Mouse (Mus musculus): Measurements from ENCODE around the gene Irf4. TPM values are rescaled to one million over a fixed set of nuclear protein-coding genes. Genes with fewer than 3 reads are reported as not detected.

Irf4 gene
- total and polyA plus RNA-seq, 2 experiments from 2014 or later: 0.02 to 0.38 TPM

DNA sequence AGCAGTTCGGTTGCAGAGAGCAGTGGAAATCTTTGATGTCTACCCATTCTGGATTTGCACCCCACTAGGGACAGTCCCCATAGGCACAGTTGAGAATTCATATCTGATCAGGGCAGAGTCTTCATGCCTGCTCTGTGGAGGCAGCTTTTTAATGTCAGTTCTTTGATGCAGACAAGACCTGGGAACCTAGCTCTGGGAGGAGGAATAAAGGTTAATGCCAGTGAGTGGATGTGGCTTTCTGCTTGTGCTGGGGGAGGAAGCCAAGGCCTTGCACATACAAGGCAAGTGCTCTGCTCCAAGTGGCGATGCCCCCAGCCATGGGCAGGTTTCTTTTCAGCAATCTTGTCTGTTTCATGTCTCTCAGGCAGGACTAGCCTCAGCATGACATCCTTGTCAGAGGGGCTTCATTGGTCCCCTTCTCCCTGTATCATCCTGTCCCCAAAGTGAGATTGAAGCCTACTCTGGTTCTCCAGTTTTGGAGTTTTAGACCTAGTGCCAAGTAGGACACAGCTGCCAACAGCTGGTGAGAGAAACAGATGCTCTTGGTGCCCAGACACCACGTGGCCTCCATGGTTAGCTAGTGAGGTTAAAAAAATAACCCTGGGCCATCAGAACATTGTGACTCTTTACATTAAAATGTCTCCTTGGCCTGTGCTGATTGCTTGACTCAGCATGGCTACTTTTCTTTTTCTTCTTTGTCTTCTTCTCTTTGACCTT is 11.5 kb downstream of the Irf4 start:
- Histone ChIP-seq H3K4me3 (ENCODE audit: low read depth, low read length) (no peak overlapping the region), H3K4me2 (ENCODE audit: low read depth) (no peak overlapping the region), H3K27me3 (ENCODE audit: insufficient read depth, low read length) (no peaks in the 10 kb centered on the region), H3K27ac (ENCODE audit: low read depth, low read length) (no peak overlapping the region), H3K36me3 (ENCODE audit: insufficient read depth) (no peaks in the 10 kb centered on the region), H3K9ac (no peak overlapping the region), H3K9me3 (ENCODE audit: low read length) (no peaks in the 10 kb centered on the region), H3K4me1 (ENCODE audit: insufficient read depth) (no peaks in the 10 kb centered on the region)
- WGBS: 84% methylated on average over 3 of the region's 3 CpGs
- TF ChIP-seq CTCF (IDR thresholded peaks at IDR 0.05; ENCODE audit: low read depth): no peak
- no peak for DNase-seq
- ATAC-seq: no peak

DNA sequence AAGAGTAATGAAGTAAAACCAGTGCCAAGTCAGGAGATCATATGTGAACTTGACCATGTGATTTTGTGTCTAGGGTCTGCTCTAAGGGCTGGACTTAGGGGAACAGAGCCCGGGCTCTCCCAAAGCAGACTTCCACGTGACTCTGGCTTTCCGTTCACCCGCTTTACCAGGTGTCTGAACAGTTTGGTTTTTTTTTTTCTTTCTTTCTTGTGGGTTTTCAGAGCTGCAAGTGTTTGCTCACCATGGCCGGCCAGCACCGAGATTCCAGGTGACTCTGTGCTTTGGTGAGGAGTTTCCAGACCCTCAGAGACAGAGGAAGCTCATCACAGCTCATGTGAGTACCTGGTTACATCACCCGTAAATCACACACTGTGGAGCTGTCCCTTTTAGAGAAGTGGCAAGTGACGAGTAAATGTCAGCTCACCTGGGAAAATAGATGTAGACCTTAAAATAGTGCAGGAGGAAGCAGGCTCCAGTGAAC is 12.2 kb downstream of the Irf4 start:
- H3K36me3 ChIP-seq (ENCODE audit: insufficient read depth): no peaks in the 10 kb centered on the region
- WGBS: 90% methylated on average over 8 of the region's 8 CpGs
- TF ChIP-seq CTCF (IDR thresholded peaks at IDR 0.05; ENCODE audit: low read depth): no peak
- no peaks in the 10 kb centered on the region for H3K9me3 ChIP-seq (ENCODE audit: low read length)
- ATAC-seq (no peak), DNase-seq (no peak)
- no peak overlapping the region for H3K4me3 ChIP-seq (ENCODE audit: low read depth, low read length)
- H3K4me2 ChIP-seq (ENCODE audit: low read depth): no peak overlapping the region
- no peaks in the 10 kb centered on the region for H3K27me3 ChIP-seq (ENCODE audit: insufficient read depth, low read length)
- no peaks in the 10 kb centered on the region for H3K4me1 ChIP-seq (ENCODE audit: insufficient read depth)
- H3K9ac ChIP-seq: no peak overlapping the region
- H3K27ac ChIP-seq (ENCODE audit: low read depth, low read length): no peak overlapping the region

DNA sequence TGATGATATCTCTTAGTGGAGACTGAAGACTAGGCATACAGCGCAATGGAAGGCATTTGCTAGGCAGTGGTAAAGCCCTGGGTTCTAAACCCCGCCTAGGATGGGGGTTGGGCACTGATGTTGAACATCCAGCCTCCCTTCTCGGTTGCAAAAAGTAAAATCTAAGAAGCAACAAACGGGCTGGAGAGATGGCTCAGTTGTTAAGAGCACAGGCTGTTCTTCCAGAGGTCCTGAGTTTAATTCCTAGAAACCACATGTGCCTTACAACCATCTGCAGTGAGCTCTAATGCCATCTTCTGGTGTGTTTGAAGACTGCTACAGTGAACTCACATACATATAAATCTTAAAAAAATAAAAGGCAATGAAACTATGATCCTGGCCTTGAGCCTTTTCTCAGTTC is 13.2 kb downstream of the Irf4 start:
- TF ChIP-seq CTCF (IDR thresholded peaks at IDR 0.05; ENCODE audit: low read depth): no peak
- no peaks in the 10 kb centered on the region for H3K27me3 ChIP-seq (ENCODE audit: insufficient read depth, low read length)
- WGBS: 82% methylated on average over 4 of the region's 4 CpGs
- H3K4me1 ChIP-seq (ENCODE audit: insufficient read depth): no peaks in the 10 kb centered on the region
- H3K27ac ChIP-seq (ENCODE audit: low read depth, low read length): no peak overlapping the region
- H3K4me3 ChIP-seq (ENCODE audit: low read depth, low read length): no peak overlapping the region
- ATAC-seq (no peak), DNase-seq (no peak)
- H3K9me3 ChIP-seq (ENCODE audit: low read length): no peaks in the 10 kb centered on the region
- no peaks in the 10 kb centered on the region for H3K36me3 ChIP-seq (ENCODE audit: insufficient read depth)
- no peak overlapping the region for H3K9ac ChIP-seq
- no peak overlapping the region for H3K4me2 ChIP-seq (ENCODE audit: low read depth)

DNA sequence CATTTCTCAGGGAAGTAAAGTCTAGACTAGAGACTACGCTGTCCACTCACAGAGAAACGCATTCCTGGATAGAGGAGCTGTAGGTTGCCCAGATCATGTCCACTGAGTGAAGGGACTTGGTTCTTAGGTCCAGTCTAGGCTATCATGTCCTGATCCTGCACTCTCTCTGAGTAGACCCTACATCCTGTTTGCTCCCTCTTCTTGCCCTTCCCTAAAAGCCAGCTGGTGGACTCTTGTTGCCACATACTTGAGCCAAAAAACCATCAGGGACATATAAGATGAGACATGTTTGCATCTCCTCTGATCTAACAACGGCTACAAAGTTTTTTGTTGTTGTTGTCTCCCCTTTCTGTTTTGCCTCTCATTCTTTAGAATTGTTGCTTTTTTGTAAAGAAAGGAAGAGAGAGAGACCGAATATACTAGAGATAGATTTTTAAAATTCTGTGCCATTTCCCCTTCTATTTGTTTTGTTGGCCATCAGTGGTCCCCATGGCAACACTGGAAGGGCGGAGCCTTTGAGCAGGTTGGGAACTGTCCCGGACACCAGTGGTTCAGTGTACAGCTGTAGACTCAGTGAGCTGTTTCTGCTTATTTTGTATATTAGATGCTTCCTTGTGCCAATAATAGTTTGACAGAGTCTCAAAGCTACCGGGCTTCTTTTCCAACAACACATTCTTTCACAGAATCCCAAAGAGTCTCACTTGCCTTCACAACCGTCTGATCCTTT is 15.2 kb downstream of the Irf4 start:
- ATAC-seq (no peak), DNase-seq (no peak)
- no peak for TF ChIP-seq CTCF (IDR thresholded peaks at IDR 0.05; ENCODE audit: low read depth)
- no peak overlapping the region for H3K4me2 ChIP-seq (ENCODE audit: low read depth)
- H3K27ac ChIP-seq (ENCODE audit: low read depth, low read length): no peak overlapping the region
- H3K4me3 ChIP-seq (ENCODE audit: low read depth, low read length): no peak overlapping the region
- H3K36me3 ChIP-seq (ENCODE audit: insufficient read depth): no peaks in the 10 kb centered on the region
- 78% methylated on average over 8 of the region's 8 CpGs for WGBS
- no peaks in the 10 kb centered on the region for H3K9me3 ChIP-seq (ENCODE audit: low read length)
- no peak overlapping the region for H3K9ac ChIP-seq
- no peaks in the 10 kb centered on the region for H3K27me3 ChIP-seq (ENCODE audit: insufficient read depth, low read length)
- no peaks in the 10 kb centered on the region for H3K4me1 ChIP-seq (ENCODE audit: insufficient read depth)

DNA sequence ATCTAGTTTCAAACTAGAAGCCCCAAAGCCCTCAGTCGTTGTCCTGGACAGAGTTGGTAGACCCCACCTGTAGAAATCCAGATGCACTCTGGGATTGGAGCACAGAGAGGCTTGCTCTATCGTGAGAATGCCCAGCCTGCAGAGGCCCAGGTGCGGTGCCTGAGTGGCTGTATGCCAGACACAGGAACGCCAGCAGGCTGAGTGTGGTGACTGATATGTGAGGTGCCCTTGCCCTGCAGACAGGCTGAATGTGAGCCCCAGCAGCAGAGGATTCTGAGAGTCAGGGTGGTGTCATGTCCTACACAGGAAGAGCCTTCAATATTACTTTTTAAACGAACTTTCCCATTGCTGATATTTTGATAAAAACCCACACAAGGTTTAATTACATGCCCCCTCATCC is 16.9 kb downstream of the Irf4 start:
- Histone ChIP-seq H3K27ac (ENCODE audit: low read depth, low read length) (no peak overlapping the region), H3K9me3 (ENCODE audit: low read length) (no peaks in the 10 kb centered on the region), H3K4me3 (ENCODE audit: low read depth, low read length) (no peak overlapping the region), H3K9ac (no peak overlapping the region), H3K36me3 (ENCODE audit: insufficient read depth) (no peaks in the 10 kb centered on the region), H3K4me1 (ENCODE audit: insufficient read depth) (no peaks in the 10 kb centered on the region), H3K27me3 (ENCODE audit: insufficient read depth, low read length) (no peaks in the 10 kb centered on the region), H3K4me2 (ENCODE audit: low read depth) (no peak overlapping the region)
- no peak for TF ChIP-seq CTCF (IDR thresholded peaks at IDR 0.05; ENCODE audit: low read depth)
- 82% methylated on average over 5 of the region's 5 CpGs for WGBS
- DNase-seq: no peak
- no peak for ATAC-seq

- Histone ChIP-seq H3K27me3 (ENCODE audit: insufficient read depth, low read length) (no peaks in the 10 kb centered on the region), H3K9ac (no peak overlapping the region), H3K9me3 (ENCODE audit: low read length) (no peaks in the 10 kb centered on the region), H3K4me3 (ENCODE audit: low read depth, low read length) (no peak overlapping the region), H3K4me1 (ENCODE audit: insufficient read depth) (no peaks in the 10 kb centered on the region), H3K27ac (ENCODE audit: low read depth, low read length) (no peak overlapping the region), H3K4me2 (ENCODE audit: low read depth) (no peak overlapping the region), H3K36me3 (ENCODE audit: insufficient read depth) (no peaks in the 10 kb centered on the region)
- no peak for ATAC-seq
- WGBS: 89% methylated on average over 5 of the region's 5 CpGs
- no peak for TF ChIP-seq CTCF (IDR thresholded peaks at IDR 0.05; ENCODE audit: low read depth)
- no peak for DNase-seq
These were observed 17.8 kb downstream of the Irf4 start for GRCm38 (mm10) chr13:30766636-30767476.
